Mouse (Mus musculus) hindbrain, embryonic 12.5 days (tissue): ENCODE measurements around the gene Gmds. TPM values are rescaled to one million over a fixed set of nuclear protein-coding genes. Genes with fewer than 3 reads are reported as not detected.
A peak's percentile ranks its signal among the peaks of the same experiment; 100 is the strongest.

Source experiments
- ATAC-seq: fragments of 200-750 bp; cut with Nextera tagmentation; 2 replicates; pipeline ENCODE4 v1.8.0; 2017; ENCODE audit warnings: moderate TSS enrichment; ENCODE audit not compliant: low FRiP score
- H3K27ac ChIP-seq: fragments of 300-500 bp; sonication (generic); 2 replicates; pipeline ENCODE4 v1.5.1; 2016; ENCODE audit warnings: mild to moderate bottlenecking
- H3K27me3 ChIP-seq: fragments of 300-500 bp; sonication (generic); 2 replicates; pipeline ENCODE4 v1.6.1; 2016; ENCODE audit warnings: mild to moderate bottlenecking
- H3K36me3 ChIP-seq: fragments of 300-500 bp; sonication (generic); 2 replicates; pipeline ENCODE4 v1.6.1; 2016; ENCODE audit warnings: mild to moderate bottlenecking
- H3K4me1 ChIP-seq: fragments of 300-500 bp; sonication (generic); 2 replicates; pipeline ENCODE4 v1.6.1; 2016
- H3K4me2 ChIP-seq: fragments of 300-500 bp; sonication (generic); replicated peaks from 2 replicates; pipeline ENCODE4 v1.6.1; 2016; ENCODE audit warnings: mild to moderate bottlenecking
- H3K4me3 ChIP-seq: fragments of 300-500 bp; sonication (generic); 2 replicates; pipeline ENCODE4 v1.5.1; 2016; ENCODE audit warnings: mild to moderate bottlenecking
- H3K9ac ChIP-seq: fragments of 300-500 bp; sonication (generic); 2 replicates; pipeline ENCODE4 v1.6.1; 2016; ENCODE audit warnings: mild to moderate bottlenecking, moderate library complexity
- H3K9me3 ChIP-seq: fragments of 300-500 bp; sonication (generic); replicated peaks from 2 replicates; pipeline ENCODE4 v1.6.1; 2016; ENCODE audit warnings: mild to moderate bottlenecking
- WGBS: fragments of 180-500 bp; shearing (Covaris S2); methylation state at CpG from one replicate; pipeline ENCODE4 v1.1.7; 2016; 5-methylcytosine and 5-hydroxymethylcytosine counted together
- polyA plus RNA-seq: library from polyadenylated mRNA; unstranded; fragments of >200 nt; fragmentation: Nextera tagmentation; extraction: Ambion mirVana; gene quantifications from 2 replicates; pipeline ENCODE4 v1.2.1, GENCODE M21; 2016

Gene Gmds
- polyA plus RNA-seq, 1 experiment from 2014 or later = 34.4 TPM

- ATAC-seq = no peak
- no peak overlapping the region for H3K4me2 ChIP-seq
- H3K9me3 ChIP-seq = no peaks in the 10 kb centered on the region
- H3K4me3 ChIP-seq = no peak overlapping the region
- H3K27me3 ChIP-seq = no peaks in the 10 kb centered on the region
- H3K9ac ChIP-seq = no peak overlapping the region
- no peaks in the 10 kb centered on the region for H3K36me3 ChIP-seq
- H3K27ac ChIP-seq = no peak overlapping the region
- WGBS = 53% methylated on average over 7 of the region's 7 CpGs
- H3K4me1 ChIP-seq = 0 out of 2 replicates have a peak, but pooled peaks cover 8% of the 10 kb centered on the region
Measured at GRCm38 (mm10) chr13:31955171-31955570, 383.4 kb downstream of the Gmds start.

- Histone ChIP-seq H3K9me3 (no peaks in the 10 kb centered on the region), H3K4me3 (no peak overlapping the region), H3K36me3 (no peaks in the 10 kb centered on the region), H3K4me1 (0 out of 2 replicates have a peak, but pooled peaks cover 3% of the 10 kb centered on the region), H3K27me3 (no peaks in the 10 kb centered on the region), H3K9ac (no peak overlapping the region), H3K4me2 (no peak overlapping the region), H3K27ac (no peak overlapping the region)
- 85% methylated on average over 3 of the region's 3 CpGs for WGBS
- ATAC-seq = no peak
Measured at GRCm38 (mm10) chr13:31944676-31945210, 393.8 kb downstream of the Gmds start.

GRCm38 (mm10) chr13:31943482-31944275, 394.9 kb downstream of the Gmds start:
- no peaks in the 10 kb centered on the region for H3K27me3 ChIP-seq
- 33% methylated on average over 7 of the region's 7 CpGs for WGBS
- H3K4me1 ChIP-seq = 0 out of 2 replicates have a peak, but pooled peaks cover 3% of the 10 kb centered on the region
- H3K36me3 ChIP-seq = no peaks in the 10 kb centered on the region
- H3K9me3 ChIP-seq = no peaks in the 10 kb centered on the region
- H3K4me2 ChIP-seq = no peak overlapping the region
- H3K9ac ChIP-seq = no peak overlapping the region
- H3K27ac ChIP-seq = no peak overlapping the region
- peak; percentile 48; the same call in 1 of the 2 replicates for ATAC-seq
- no peak overlapping the region for H3K4me3 ChIP-seq

- no peaks in the 10 kb centered on the region for H3K36me3 ChIP-seq
- H3K4me1 ChIP-seq = no peaks in the 10 kb centered on the region
- no peaks in the 10 kb centered on the region for H3K27me3 ChIP-seq
- no peak for ATAC-seq
- H3K4me2 ChIP-seq = no peak overlapping the region
- H3K9me3 ChIP-seq = no peaks in the 10 kb centered on the region
- no peak overlapping the region for H3K27ac ChIP-seq
- no peak overlapping the region for H3K4me3 ChIP-seq
- WGBS = 91% methylated on average over 1 of the region's 1 CpGs
- H3K9ac ChIP-seq = no peak overlapping the region
Measured at GRCm38 (mm10) chr13:31929299-31929698, 409.2 kb downstream of the Gmds start.

GRCm38 (mm10) chr13:31926599-31926998, 411.9 kb downstream of the Gmds start:
- Histone ChIP-seq H3K4me3 (no peak overlapping the region), H3K4me2 (no peak overlapping the region), H3K4me1 (no peaks in the 10 kb centered on the region), H3K9ac (no peak overlapping the region), H3K27ac (no peak overlapping the region), H3K27me3 (no peaks in the 10 kb centered on the region), H3K9me3 (no peaks in the 10 kb centered on the region), H3K36me3 (no peaks in the 10 kb centered on the region)
- 69% methylated on average over 5 of the region's 5 CpGs for WGBS
- no peak for ATAC-seq

- ATAC-seq = no peak
- no peak overlapping the region for H3K4me2 ChIP-seq
- H3K9me3 ChIP-seq = no peaks in the 10 kb centered on the region
- no peaks in the 10 kb centered on the region for H3K4me1 ChIP-seq
- H3K27me3 ChIP-seq = no peaks in the 10 kb centered on the region
- H3K27ac ChIP-seq = no peak overlapping the region
- H3K4me3 ChIP-seq = no peak overlapping the region
- 78% methylated on average over 4 of the region's 4 CpGs for WGBS
- no peaks in the 10 kb centered on the region for H3K36me3 ChIP-seq
- H3K9ac ChIP-seq = no peak overlapping the region
Measured at GRCm38 (mm10) chr13:31924506-31924905, 414.0 kb downstream of the Gmds start.

- 0 out of 2 replicates have a peak, but pooled peaks cover 3% of the 10 kb centered on the region for H3K4me1 ChIP-seq
- WGBS = 87% methylated on average over 2 of the region's 2 CpGs
- H3K9ac ChIP-seq = no peak overlapping the region
- no peaks in the 10 kb centered on the region for H3K9me3 ChIP-seq
- no peaks in the 10 kb centered on the region for H3K27me3 ChIP-seq
- H3K4me2 ChIP-seq = no peak overlapping the region
- no peak for ATAC-seq
- H3K36me3 ChIP-seq = no peaks in the 10 kb centered on the region
- no peak overlapping the region for H3K27ac ChIP-seq
- no peak overlapping the region for H3K4me3 ChIP-seq
Measured at GRCm38 (mm10) chr13:31919716-31920115, 418.8 kb downstream of the Gmds start.

GRCm38 (mm10) chr13:31917387-31917786, 421.2 kb downstream of the Gmds start:
- no peak overlapping the region for H3K27ac ChIP-seq
- no peak overlapping the region for H3K4me3 ChIP-seq
- WGBS = 47% methylated on average over 5 of the region's 5 CpGs
- no peaks in the 10 kb centered on the region for H3K27me3 ChIP-seq
- no peak for ATAC-seq
- H3K9ac ChIP-seq = no peak overlapping the region
- H3K4me2 ChIP-seq = no peak overlapping the region
- H3K36me3 ChIP-seq = no peaks in the 10 kb centered on the region
- no peaks in the 10 kb centered on the region for H3K9me3 ChIP-seq
- H3K4me1 ChIP-seq = 0 out of 2 replicates have a peak, but pooled peaks cover 3% of the 10 kb centered on the region

- Histone ChIP-seq H3K36me3 (no peaks in the 10 kb centered on the region), H3K4me2 (no peak overlapping the region), H3K9me3 (no peaks in the 10 kb centered on the region), H3K4me1 (peaks cover 6% of the 10 kb centered on the region; the same call in 1 of the 2 replicates), H3K27me3 (no peaks in the 10 kb centered on the region), H3K4me3 (no peak overlapping the region), H3K27ac (no peak overlapping the region), H3K9ac (no peak overlapping the region)
- 63% methylated on average over 6 of the region's 6 CpGs for WGBS
- no peak for ATAC-seq
Measured at GRCm38 (mm10) chr13:31915748-31916147, 422.8 kb downstream of the Gmds start.

GRCm38 (mm10) chr13:31914901-31915587, 423.5 kb downstream of the Gmds start:
- H3K36me3 ChIP-seq = no peaks in the 10 kb centered on the region
- peaks cover 6% of the 10 kb centered on the region; the same call in 1 of the 2 replicates for H3K4me1 ChIP-seq
- H3K27ac ChIP-seq = no peak overlapping the region
- 66% methylated on average over 4 of the region's 4 CpGs for WGBS
- H3K9me3 ChIP-seq = no peaks in the 10 kb centered on the region
- H3K9ac ChIP-seq = no peak overlapping the region
- H3K27me3 ChIP-seq = no peaks in the 10 kb centered on the region
- ATAC-seq = no peak
- H3K4me3 ChIP-seq = no peak overlapping the region
- no peak overlapping the region for H3K4me2 ChIP-seq

GRCm38 (mm10) chr13:31911956-31912355, 426.6 kb downstream of the Gmds start:
- ATAC-seq = no peak
- Histone ChIP-seq H3K27ac (no peak overlapping the region), H3K4me2 (no peak overlapping the region), H3K9ac (no peak overlapping the region), H3K4me1 (peaks cover 6% of the 10 kb centered on the region; the same call in 1 of the 2 replicates), H3K4me3 (no peak overlapping the region), H3K36me3 (no peaks in the 10 kb centered on the region), H3K27me3 (no peaks in the 10 kb centered on the region), H3K9me3 (no peaks in the 10 kb centered on the region)
- 12% methylated on average over 5 of the region's 5 CpGs for WGBS

- H3K4me2 ChIP-seq = no peak overlapping the region
- H3K27me3 ChIP-seq = no peaks in the 10 kb centered on the region
- no peak for ATAC-seq
- WGBS = 50% methylated on average over 2 of the region's 2 CpGs
- no peak overlapping the region for H3K9ac ChIP-seq
- peaks cover 6% of the 10 kb centered on the region; the same call in 1 of the 2 replicates for H3K4me1 ChIP-seq
- no peak overlapping the region for H3K27ac ChIP-seq
- H3K4me3 ChIP-seq = no peak overlapping the region
- H3K36me3 ChIP-seq = no peaks in the 10 kb centered on the region
- no peaks in the 10 kb centered on the region for H3K9me3 ChIP-seq
Measured at GRCm38 (mm10) chr13:31911362-31911761, 427.2 kb downstream of the Gmds start.
